Mouse (Mus musculus) hindbrain, embryonic 10.5 days (tissue): ENCODE results near the gene Emilin1. TPM values are rescaled to one million over a fixed set of nuclear protein-coding genes. Genes with fewer than 3 reads are reported as not detected.
"Not testable (repeated sequence)": the region's sequence is repeated elsewhere in the genome, so short reads cannot be mapped to it uniquely, and the experiment has no call there.

Experiments used
- DNase-seq: peaks from one replicate; pipeline ENCODE4 v3.0.0-alpha.2; 2017; ENCODE audit warnings: low spot score
- H3K27ac ChIP-seq: fragments of 300-500 bp; sonication (generic); 2 replicates; pipeline ENCODE4 v1.5.1; 2016; ENCODE audit warnings: mild to moderate bottlenecking, moderate library complexity
- H3K27me3 ChIP-seq: fragments of 300-500 bp; sonication (generic); 2 replicates; pipeline ENCODE4 v1.6.1; 2016; ENCODE audit warnings: mild to moderate bottlenecking; ENCODE audit not compliant: poor library complexity, insufficient read depth, severe bottlenecking
- H3K36me3 ChIP-seq: fragments of 300-500 bp; sonication (generic); 2 replicates; pipeline ENCODE4 v1.6.1; 2016; ENCODE audit warnings: mild to moderate bottlenecking, moderate library complexity
- H3K4me1 ChIP-seq: fragments of 300-500 bp; sonication (generic); replicated peaks from 2 replicates; pipeline ENCODE4 v1.6.1; 2016; ENCODE audit warnings: mild to moderate bottlenecking
- H3K4me3 ChIP-seq: fragments of 300-500 bp; sonication (generic); 2 replicates; pipeline ENCODE4 v1.5.1; 2016; ENCODE audit warnings: mild to moderate bottlenecking, moderate library complexity
- H3K9me3 ChIP-seq: fragments of 300-500 bp; sonication (generic); 2 replicates; pipeline ENCODE4 v1.6.1; 2016; ENCODE audit warnings: mild to moderate bottlenecking, moderate library complexity
- WGBS: fragments of 180-500 bp; shearing (Covaris S2); methylation state at CpG from one replicate; pipeline ENCODE4 v1.1.7; 2016; 5-methylcytosine and 5-hydroxymethylcytosine counted together
- polyA plus RNA-seq: library from polyadenylated mRNA; unstranded; fragments of >200 nt; fragmentation: Nextera tagmentation; extraction: Ambion mirVana; gene quantifications from 2 replicates; pipeline ENCODE4 v1.2.1, GENCODE M21; 2016

Gene Emilin1
- polyA plus RNA-seq, result 85.1 and 87.4 TPM in 2 replicates

DNA sequence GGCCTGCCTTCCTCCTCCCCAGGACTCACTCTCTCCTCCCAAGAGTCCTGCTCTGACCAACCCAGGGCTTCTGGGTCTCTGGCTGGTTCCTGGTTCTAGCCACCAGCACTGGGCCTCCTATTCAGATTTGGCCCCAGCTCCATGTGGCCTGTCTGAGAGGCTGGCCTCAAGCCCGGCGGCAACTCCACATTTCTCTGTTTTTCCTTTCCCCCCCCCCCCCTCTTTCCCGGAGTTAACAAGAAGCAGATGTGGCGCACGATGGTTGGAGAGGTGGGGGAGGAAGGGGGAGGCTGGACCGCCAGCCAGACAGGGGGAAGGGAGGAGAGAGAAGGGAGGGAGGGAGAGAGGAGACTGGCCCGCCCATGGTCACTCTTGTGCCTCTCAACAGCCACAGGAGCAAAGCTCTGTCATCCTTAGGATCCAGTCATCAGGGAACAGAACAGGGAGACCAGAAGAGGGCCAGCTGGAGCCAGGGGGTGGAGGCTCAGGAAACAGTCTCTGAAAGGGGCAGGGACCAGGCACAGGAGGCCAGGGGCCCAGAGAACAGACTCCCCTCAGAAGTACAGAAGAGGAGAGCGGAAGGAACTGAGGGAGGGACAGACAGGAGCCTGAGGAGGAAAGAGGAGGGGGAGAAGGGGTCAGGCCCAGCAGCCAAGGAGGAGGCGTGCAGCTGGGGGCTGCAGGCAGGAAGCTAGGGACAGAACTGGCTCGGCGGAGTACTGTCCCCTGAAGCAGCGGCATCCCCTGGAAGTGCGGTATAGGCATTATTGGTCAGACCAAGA is at the start of gene Emilin1:
Gene Emilin1 (plus strand): TSS at position 343 of the 782 bp plus-strand sequence.
- Histone ChIP-seq H3K27me3 (peaks cover 7% of the 10 kb centered on the region), H3K36me3 (peaks cover 15% of the 10 kb centered on the region), H3K27ac (peak within 1 kb of the TSS; percentile 86), H3K4me1 (peaks cover 65% of the 10 kb centered on the region), H3K9me3 (no peaks in the 10 kb centered on the region), H3K4me3 (peak within 1 kb of the TSS; percentile 46)
- DNase-seq, result peak; percentile 81
- WGBS, result 16% methylated on average over 13 of the region's 13 CpGs

DNA sequence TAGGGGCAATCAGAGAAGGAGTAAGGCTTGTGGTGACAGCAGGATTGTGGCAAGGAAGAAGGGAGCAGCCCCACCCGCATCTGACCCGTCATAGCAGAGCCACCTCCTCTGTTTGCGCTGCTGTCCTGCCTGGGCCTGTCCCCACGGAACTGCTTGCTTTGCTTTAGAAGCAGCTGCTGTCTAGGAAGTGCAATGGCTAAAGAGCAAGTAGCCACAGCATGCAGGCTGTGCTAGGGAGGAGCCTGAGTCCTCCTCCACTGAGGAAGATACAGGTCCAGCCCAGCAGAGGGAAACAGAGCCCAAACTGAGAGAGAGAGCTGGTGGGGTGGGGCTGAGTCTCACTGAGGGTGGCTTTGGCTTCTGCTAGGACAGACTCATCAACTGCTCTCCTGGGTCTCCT is 49.4 kb upstream of the Emilin1 start:
- Histone ChIP-seq H3K27me3 (no peaks in the 10 kb centered on the region), H3K36me3 (peaks cover 33% of the 10 kb centered on the region), H3K4me1 (peaks cover 9% of the 10 kb centered on the region; the same call in 1 of the 2 replicates), H3K27ac (no peak overlapping the region), H3K9me3 (0 out of 2 replicates have a peak, but pooled peaks cover 8% of the 10 kb centered on the region), H3K4me3 (no peak overlapping the region)
- 32% methylated on average over 4 of the region's 4 CpGs for WGBS
- no peak for DNase-seq

GRCm38 (mm10) chr5:30864322-30864721 is 48.9 kb upstream of the Emilin1 start:
- Histone ChIP-seq H3K4me3 (no peak overlapping the region), H3K9me3 (0 out of 2 replicates have a peak, but pooled peaks cover 8% of the 10 kb centered on the region), H3K4me1 (peaks cover 14% of the 10 kb centered on the region; the same call in 1 of the 2 replicates), H3K27me3 (no peaks in the 10 kb centered on the region), H3K36me3 (peaks cover 33% of the 10 kb centered on the region), H3K27ac (no peak overlapping the region)
- no peak for DNase-seq
- 49% methylated on average over 15 of the region's 15 CpGs for WGBS

GRCm38 (mm10) chr5:30866871-30867270 is 46.3 kb upstream of the Emilin1 start:
- peaks cover 28% of the 10 kb centered on the region for H3K4me1 ChIP-seq
- no peak overlapping the region for H3K4me3 ChIP-seq
- H3K9me3 ChIP-seq, result no peaks in the 10 kb centered on the region
- H3K27ac ChIP-seq, result no peak overlapping the region
- WGBS, result 91% methylated on average over 3 of the region's 3 CpGs
- DNase-seq, result no peak
- H3K36me3 ChIP-seq, result peaks cover 45% of the 10 kb centered on the region
- no peaks in the 10 kb centered on the region for H3K27me3 ChIP-seq

DNA sequence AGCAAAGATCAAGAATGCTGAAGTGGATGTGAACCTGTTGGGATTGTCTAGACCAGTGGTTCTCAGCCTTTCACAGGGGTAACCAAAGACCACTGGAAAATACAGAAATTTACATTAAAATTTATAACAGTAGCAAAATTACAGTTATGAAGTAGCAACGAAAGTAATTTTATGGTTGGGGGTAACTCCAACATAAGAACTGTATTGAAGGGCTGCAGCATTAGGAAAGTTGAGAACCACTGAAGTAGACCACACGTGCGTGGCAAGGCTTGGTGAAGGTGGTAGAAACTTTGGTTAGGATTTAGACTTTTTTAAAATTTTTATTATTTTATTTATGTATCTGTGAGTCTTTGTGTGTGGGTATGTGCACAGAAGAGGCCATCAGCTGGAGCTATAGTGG is 45.5 kb upstream of the Emilin1 start, which contains the start of gene Tmem214:
Gene Tmem214 (plus strand): TSS at position 301 of the 400 bp plus-strand sequence.
- Histone ChIP-seq H3K9me3 (no peaks in the 10 kb centered on the region), H3K27me3 (no peaks in the 10 kb centered on the region), H3K27ac (peak within 1 kb of the TSS; percentile 92), H3K4me1 (peaks cover 28% of the 10 kb centered on the region), H3K36me3 (peaks cover 51% of the 10 kb centered on the region), H3K4me3 (no peak within 1 kb of the TSS)
- no peak for DNase-seq
- whole genome bisulfite sequencing, result 98% methylated on average over 3 of the region's 3 CpGs

DNA sequence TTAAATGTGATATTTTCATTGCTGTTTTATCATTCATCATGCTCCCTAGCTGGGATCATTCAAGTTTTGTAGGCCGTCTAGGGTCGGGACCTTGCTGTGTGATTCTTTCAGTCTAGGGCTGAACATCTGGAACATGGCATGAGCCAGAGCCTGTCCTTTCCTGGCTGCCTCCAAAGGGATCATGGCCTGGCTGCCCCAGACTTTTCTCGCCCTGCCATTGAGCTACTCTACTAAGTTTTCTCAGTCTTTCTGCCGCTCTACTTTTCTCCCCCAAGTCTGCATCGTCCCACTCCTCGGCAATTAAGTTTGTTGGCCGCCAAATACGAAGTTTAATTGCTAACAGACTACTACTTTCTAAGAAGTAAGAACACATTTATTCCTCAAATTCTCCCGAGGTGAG is 44.2 kb upstream of the Emilin1 start:
- H3K36me3 ChIP-seq, result peaks cover 61% of the 10 kb centered on the region
- 20% methylated on average over 9 of the region's 9 CpGs for WGBS
- H3K27me3 ChIP-seq, result no peaks in the 10 kb centered on the region
- DNase-seq, result peak; percentile 49
- no peaks in the 10 kb centered on the region for H3K9me3 ChIP-seq
- H3K27ac ChIP-seq, result peak overlapping the region; percentile 92
- H3K4me1 ChIP-seq, result peaks cover 22% of the 10 kb centered on the region
- peak overlapping the region; percentile 83 for H3K4me3 ChIP-seq

GRCm38 (mm10) chr5:30869405-30870130 is 43.6 kb upstream of the Emilin1 start:
- Histone ChIP-seq H3K9me3 (no peaks in the 10 kb centered on the region), H3K4me3 (peak overlapping the region; percentile 83), H3K27me3 (no peaks in the 10 kb centered on the region), H3K27ac (peak overlapping the region; percentile 92), H3K4me1 (peaks cover 19% of the 10 kb centered on the region), H3K36me3 (peaks cover 62% of the 10 kb centered on the region)
- under 1% methylated on average over 63 of the region's 63 CpGs for WGBS
- DNase-seq, result peak; percentile 89

- H3K9me3 ChIP-seq, result no peaks in the 10 kb centered on the region
- H3K4me1 ChIP-seq, result peaks cover 19% of the 10 kb centered on the region
- peaks cover 62% of the 10 kb centered on the region for H3K36me3 ChIP-seq
- 21% methylated on average over 2 of the region's 2 CpGs for WGBS
- peak overlapping the region; percentile 83 for H3K4me3 ChIP-seq
- no peaks in the 10 kb centered on the region for H3K27me3 ChIP-seq
- no peak for DNase-seq
- peak overlapping the region; percentile 92 for H3K27ac ChIP-seq
Observed at GRCm38 (mm10) chr5:30870131-30870406, 43.1 kb upstream of the Emilin1 start.

GRCm38 (mm10) chr5:30872574-30872973 is 40.6 kb upstream of the Emilin1 start:
- WGBS, result 96% methylated on average over 9 of the region's 9 CpGs
- peaks cover 71% of the 10 kb centered on the region for H3K36me3 ChIP-seq
- no peak overlapping the region for H3K4me3 ChIP-seq
- H3K27me3 ChIP-seq, result no peaks in the 10 kb centered on the region
- H3K9me3 ChIP-seq, result no peaks in the 10 kb centered on the region
- H3K4me1 ChIP-seq, result peaks cover 19% of the 10 kb centered on the region
- no peak for DNase-seq
- no peak overlapping the region for H3K27ac ChIP-seq

GRCm38 (mm10) chr5:30874365-30874764 is 38.8 kb upstream of the Emilin1 start:
- Histone ChIP-seq H3K27ac (no peak overlapping the region), H3K4me3 (no peak overlapping the region), H3K9me3 (no peaks in the 10 kb centered on the region), H3K27me3 (no peaks in the 10 kb centered on the region), H3K36me3 (peaks cover 82% of the 10 kb centered on the region), H3K4me1 (peaks cover 14% of the 10 kb centered on the region)
- no peak for DNase-seq
- 95% methylated on average over 7 of the region's 7 CpGs for WGBS

- WGBS, result 59% methylated on average over 6 of the region's 6 CpGs
- H3K4me3 ChIP-seq, result no peak overlapping the region
- no peaks in the 10 kb centered on the region for H3K9me3 ChIP-seq
- no peaks in the 10 kb centered on the region for H3K4me1 ChIP-seq
- no peak overlapping the region for H3K27ac ChIP-seq
- peaks cover 50% of the 10 kb centered on the region for H3K36me3 ChIP-seq
- no peak for DNase-seq
- H3K27me3 ChIP-seq, result no peaks in the 10 kb centered on the region
Observed at GRCm38 (mm10) chr5:30878616-30879015, 34.6 kb upstream of the Emilin1 start.

GRCm38 (mm10) chr5:30879347-30879943 is 33.8 kb upstream of the Emilin1 start:
- Histone ChIP-seq H3K27me3 (no peaks in the 10 kb centered on the region), H3K4me3 (no peak overlapping the region), H3K4me1 (no peaks in the 10 kb centered on the region), H3K36me3 (peaks cover 42% of the 10 kb centered on the region), H3K9me3 (no peaks in the 10 kb centered on the region), H3K27ac (no peak overlapping the region)
- DNase-seq, result no peak
- 80% methylated on average over 5 of the region's 5 CpGs for WGBS

DNA sequence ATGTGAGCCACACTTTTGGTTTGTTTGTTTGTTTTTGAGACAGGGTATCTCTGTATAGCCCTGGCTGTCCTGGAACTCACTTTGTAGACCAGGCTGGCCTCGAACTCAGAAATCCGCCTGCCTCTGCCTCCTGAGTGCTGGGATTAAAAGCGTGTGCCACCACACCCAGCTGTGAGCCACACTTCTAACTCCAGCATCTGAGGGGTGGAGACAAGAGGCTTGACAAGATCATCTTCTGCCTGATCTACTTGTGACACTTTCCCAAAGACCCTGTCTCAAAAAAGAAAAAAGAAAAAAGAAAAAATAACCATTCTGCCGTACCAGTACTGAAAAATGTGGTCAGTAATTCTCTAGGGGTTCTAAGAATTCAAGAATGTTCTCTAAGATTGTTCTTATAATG is 31.4 kb upstream of the Emilin1 start:
- not testable (repeated sequence) for H3K27ac ChIP-seq, H3K4me3 ChIP-seq, H3K9me3 ChIP-seq, H3K27me3 ChIP-seq, DNase-seq, H3K4me1 ChIP-seq
- peaks cover 18% of the 10 kb centered on the region for H3K36me3 ChIP-seq
- WGBS, result 84% methylated on average over 4 of the region's 4 CpGs
